Mouse (Mus musculus): Measurements from ENCODE around the gene Chmp4b.

GRCm38 (mm10) chr2:154617061-154617460, 34.4 kb upstream of the Chmp4b start:
- TF ChIP-seq CTCF (IDR thresholded peaks at IDR 0.05; ENCODE audit: low read depth): no peak
- TF ChIP-seq EP300 (IDR thresholded peaks at IDR 0.05; ENCODE audit: low read depth): no peak

Measured in liver, postnatal 0 days (tissue).